Mouse (Mus musculus): ENCODE results near the gene Cuta.
"Not testable (repeated sequence)": the region's sequence is repeated elsewhere in the genome, so short reads cannot be mapped to it uniquely, and the experiment has no call there.

The Cuta gene

DNA sequence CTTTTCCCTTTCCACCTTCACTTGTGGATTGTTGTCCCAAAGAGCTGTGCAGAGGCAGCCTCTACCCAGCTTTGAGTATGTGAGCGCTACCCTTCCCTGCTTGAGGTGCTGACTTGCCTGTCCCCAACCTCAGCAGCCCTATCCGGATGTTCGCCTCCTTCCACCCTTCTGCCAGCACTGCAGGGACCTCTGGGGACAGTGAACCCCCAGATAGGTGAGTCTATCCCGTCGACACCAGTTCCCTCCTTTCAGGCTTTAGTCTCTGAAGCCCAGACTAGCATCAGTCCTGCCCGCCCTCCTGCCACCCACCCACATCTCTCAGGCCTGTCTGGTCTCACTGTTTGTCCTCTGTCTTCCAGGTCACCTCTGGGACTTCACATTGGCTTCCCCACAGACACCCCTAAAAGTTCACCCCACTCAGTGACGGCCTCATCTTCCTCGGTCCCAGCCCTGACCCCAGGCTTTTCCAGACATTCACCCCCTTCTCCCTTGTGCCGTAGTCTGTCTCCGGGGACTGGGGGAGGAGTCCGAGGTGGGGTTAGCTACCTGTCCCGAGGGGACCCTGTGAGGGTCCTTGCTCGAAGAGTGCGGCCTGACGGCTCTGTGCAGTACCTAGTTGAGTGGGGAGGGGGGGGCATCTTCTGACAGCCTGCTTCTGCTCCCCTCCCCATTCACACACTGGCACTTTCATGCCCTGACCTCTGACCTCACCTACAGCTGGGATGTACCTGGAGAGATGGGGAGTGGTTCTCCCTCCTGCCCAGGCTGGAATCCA, 2.3 kb downstream of the Cuta start:
- DNase-seq (ENCODE audit: low spot score in 2 of 2), result no peak

DNA sequence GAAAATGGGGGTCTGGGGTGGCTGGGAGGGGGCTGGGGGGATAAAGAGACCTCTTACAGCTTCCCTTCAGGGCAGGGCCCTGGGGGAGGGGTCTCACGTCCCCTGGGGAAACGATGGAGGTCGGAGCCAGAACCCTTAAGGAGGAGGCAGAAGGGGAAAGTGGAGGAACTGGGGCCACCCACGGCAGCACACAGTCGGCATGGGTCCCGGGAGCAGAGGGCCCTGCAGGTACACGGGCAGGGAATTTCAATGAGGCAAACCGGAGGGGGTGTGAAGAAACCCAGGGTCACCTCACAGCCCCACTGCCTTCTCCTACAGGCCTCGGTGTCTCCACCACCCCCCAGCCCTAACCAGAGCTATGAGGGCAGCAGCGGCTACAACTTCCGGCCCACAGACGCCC, 2.9 kb downstream of the Cuta start:
- DNase-seq (ENCODE audit: low spot score in 2 of 2), result no peak

DNA sequence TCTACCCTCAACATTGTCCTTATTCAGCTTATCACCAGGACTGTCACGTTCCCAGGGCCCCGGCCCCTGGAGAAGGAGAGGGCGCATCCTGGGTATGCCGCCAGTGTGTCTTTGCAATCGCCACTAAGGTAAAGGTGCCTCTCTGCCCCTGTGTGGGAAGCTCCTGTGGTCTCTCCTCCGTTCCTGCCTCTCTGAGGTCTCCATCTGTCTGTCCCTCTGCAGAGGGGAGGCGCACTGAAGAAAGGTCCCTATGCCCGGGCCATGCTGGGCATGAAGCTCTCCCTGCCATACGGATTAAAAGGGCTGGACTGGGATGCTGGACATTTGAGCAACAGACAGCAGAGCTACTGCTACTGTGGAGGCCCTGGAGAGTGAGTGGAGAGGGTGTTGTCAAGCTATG, 4.3 kb downstream of the Cuta start:
- DNase-seq (ENCODE audit: low spot score in 2 of 2), result no peak

GRCm38 (mm10) chr17:26933885-26934827, 5.2 kb downstream of the Cuta start:
- no peak for DNase-seq (ENCODE audit: low spot score in 2 of 2)

DNA sequence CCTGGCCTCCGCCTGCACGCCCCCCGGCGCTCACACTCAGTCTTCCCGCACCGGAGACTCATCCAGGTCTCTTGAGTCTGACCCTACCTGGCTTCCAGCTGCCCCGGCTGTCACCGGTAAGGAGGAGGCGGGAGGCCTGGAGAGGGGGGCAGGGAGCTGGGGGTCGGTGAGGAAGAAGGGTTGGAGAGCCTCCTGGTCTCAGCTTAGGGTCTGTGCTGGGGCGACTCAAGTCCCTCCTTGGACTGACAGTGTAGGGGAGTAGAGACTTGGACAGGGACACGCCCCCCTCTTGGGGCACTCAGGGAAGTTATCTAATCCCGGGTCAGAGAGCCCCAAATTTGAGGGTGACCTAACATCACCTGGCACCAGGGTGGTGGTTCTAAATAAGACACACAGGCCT, 6.0 kb downstream of the Cuta start:
- no peak for DNase-seq (ENCODE audit: low spot score in 2 of 2)

GRCm38 (mm10) chr17:26932839-26933398, 6.5 kb downstream of the Cuta start, which contains the start of gene Phf1:
Gene Phf1, plus strand, starts transcription at chr17:26933052.
- peak; percentile 83 to 91 for DNase-seq (ENCODE audit: low spot score in 2 of 2)

DNA sequence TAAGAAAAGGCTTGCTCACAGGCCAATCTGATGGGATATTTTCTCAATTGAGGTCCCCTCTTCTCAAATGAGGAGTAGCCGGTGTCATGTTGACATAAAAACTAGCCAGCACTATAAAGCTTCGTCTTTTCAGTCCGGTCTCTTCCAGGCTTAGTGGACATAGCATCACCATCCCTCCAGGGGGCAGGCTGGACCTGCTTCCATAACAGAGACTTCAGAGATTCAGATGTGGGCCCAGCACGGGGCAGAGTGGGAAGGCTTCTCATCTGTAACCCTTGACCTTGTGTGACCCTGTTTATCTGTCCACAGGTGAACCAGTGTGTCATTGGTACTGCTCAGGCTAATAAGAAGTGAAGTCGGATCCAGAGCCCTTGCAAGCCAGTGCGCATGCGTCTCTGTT, 7.6 kb downstream of the Cuta start:
- DNase-seq (ENCODE audit: low spot score in 2 of 2), result peak; percentile 38 to 47

GRCm38 (mm10) chr17:26925414-26925813, 14.0 kb downstream of the Cuta start:
- DNase-seq (ENCODE audit: low spot score in 2 of 2), result not testable (repeated sequence)

- not testable (repeated sequence) for DNase-seq (ENCODE audit: low spot score in 2 of 2)
Observed at GRCm38 (mm10) chr17:26922368-26922767, 17.0 kb downstream of the Cuta start.

DNA sequence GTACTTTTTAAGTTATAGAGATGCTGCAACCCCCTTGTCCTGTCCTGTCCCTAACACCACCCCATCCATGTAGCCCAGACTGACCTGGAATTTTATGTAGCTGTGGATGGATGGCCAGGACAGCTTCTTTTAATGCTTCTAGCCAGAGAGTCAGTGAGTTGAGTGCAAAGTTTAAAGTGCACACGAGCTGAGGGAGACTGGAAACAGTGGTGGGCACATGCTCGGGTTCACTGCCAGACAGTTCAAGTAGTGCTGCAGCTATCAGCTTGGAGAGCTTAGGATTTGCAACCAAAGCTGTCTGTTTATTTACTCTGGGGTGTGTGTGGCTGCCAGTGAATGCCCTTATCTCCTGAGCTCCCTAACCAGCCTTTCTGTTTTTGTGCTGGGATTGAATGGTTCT, 19.9 kb downstream of the Cuta start:
- not testable (repeated sequence) for DNase-seq (ENCODE audit: low spot score in 2 of 2)

GRCm38 (mm10) chr17:26918343-26918742, 21.0 kb downstream of the Cuta start:
- DNase-seq (ENCODE audit: low spot score in 2 of 2), result no peak

DNA sequence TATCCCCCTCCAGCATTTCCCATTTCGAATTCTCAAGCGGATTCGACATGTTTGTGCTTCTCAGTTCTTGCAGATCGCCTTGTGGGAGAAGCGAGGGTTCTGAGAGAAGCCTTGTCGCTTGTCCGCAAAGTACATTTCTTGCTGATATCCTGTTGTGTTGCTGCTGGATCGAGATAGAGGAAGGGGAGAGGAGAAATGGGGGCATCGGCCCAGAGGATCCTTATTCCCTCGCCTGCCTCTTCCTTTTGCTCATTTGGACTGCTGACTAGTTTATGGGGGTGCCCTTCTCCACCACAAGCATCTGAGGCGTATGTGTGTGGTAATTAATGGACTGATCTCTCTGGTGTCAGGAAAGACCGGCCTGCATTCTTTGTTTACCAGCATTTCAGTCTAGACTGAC, 21.8 kb downstream of the Cuta start:
- not testable (repeated sequence) for DNase-seq (ENCODE audit: low spot score in 2 of 2)

DNA sequence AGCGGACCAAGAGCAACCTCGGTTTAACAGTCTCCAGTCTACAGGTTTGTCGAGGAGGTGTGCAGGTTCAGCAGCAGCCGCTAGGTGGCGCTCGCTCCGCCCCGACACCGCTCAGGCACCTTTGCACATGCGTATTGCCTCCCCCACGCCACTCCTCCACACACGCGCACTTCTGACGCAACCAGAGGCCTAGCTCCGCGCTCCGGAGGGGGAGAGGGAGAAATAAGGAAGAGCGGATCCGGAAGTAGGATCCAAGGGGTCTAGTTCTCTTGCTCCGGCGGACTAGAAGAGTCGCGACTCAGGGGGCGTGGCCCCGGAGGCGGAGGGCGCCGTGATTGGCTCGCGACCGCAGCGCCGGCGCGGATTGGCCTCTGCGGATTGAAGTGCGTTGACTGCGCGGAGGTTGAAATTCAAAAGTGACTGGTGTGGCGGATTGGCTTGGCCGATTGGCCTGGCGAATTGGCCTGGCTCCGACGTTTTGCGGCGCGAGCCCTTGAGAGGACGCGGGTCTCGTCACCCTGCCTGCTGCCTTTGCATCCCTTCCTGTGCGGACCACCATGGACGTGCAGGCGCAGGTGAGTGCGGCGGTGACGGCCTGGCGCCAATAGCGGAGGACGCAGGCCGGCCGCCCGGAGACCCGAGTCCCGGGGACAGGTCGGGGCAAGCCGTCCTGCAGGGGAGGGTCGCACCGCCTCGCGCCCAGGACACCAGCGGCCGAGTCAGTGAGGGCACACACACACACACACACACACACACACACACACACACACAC, 22.5 kb downstream of the Cuta start, which contains the start of gene Kifc5b:
Kifc5b (plus strand) TSS at position 381 of the 772 bp plus-strand sequence.
- peak; percentile 100 for DNase-seq (ENCODE audit: low spot score in 2 of 2)

- no peak for DNase-seq (ENCODE audit: low spot score in 2 of 2)
Observed at GRCm38 (mm10) chr17:26915248-26915647, 24.1 kb downstream of the Cuta start.

- not testable (repeated sequence) for DNase-seq (ENCODE audit: low spot score in 2 of 2)
Observed at GRCm38 (mm10) chr17:26907506-26907905, 31.9 kb downstream of the Cuta start.

- DNase-seq (ENCODE audit: low spot score in 2 of 2), result no peak
Observed at GRCm38 (mm10) chr17:26904320-26904719, 35.0 kb downstream of the Cuta start.

GRCm38 (mm10) chr17:26900916-26901315, 38.5 kb downstream of the Cuta start:
- DNase-seq (ENCODE audit: low spot score in 2 of 2), result no peak

DNA sequence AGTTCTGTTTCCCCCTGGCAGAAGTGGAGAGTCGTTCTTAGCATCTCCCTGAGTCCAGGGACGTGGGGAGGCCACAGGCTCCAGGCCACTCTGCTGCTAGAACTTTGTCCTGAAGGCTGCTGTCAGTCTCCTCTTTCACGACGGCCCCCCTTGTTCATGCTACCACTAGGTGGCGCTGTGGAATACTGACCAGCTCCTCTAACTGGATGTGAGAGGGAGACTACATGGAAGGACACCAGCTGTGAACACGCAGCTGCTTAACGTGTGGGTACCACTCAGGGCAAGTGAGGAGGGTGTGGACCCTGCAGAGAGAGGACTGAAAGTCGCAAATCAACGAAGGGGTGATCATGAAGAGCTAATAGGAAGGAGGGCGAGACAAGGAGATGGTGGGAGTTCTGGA, 43.8 kb downstream of the Cuta start:
- no peak for DNase-seq (ENCODE audit: low spot score in 2 of 2)

DNA sequence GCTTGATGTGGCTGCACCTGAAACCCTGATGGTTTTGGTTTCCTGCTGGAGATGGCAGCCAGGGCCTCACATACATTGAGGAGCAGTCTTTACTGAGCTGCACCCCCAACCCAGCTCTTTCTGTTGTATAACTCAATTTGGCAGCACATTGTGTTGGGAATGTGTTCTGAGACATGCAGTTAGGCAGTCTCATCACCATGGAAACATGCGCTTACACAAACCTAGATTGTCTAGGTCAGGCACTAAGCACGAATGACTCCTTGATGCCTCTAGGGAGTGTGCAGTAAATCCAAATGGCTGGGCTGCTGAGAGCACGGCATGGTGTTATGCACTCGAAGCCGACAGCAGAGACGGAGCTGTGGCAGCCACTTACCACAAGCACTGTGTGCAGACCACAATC, 45.0 kb downstream of the Cuta start:
- DNase-seq (ENCODE audit: low spot score in 2 of 2), result no peak

GRCm38 (mm10) chr17:26893492-26893891, 45.9 kb downstream of the Cuta start:
- no peak for DNase-seq (ENCODE audit: low spot score in 2 of 2)

DNA sequence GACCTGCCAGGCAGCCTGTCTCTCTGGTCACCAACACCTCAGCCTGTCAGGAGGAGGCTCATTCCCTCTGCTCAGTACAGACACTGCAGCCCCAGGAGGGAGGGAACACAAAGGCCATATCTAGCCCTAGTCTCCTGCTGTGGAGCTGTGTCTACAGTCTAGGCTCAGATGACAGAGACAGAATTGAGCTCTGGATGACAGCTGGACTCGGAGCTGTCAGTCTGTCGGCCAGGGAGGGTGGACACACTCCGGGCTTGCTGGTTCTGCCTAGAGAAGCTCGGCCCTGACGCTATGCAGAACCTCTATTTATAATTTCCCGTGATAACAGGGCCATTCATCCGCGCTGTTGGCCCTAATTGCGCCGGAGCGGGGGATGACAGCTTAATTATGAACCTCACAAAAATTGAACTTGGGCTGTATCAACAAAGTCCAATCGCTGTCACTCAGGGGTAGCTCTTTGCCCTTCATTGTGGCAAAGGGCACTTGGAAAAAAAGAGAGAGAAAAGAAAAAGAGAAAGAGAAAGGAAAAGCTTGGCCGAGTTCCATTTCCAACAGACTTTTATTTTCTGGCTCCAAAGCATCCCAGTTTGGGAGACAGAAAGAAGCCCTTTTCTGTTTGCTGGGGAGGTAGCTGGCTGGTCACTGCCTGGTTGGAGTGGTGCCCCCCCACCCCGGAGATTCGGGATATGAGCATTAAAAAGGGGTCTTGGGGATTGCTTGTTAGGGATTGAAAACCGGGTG, 46.6 kb downstream of the Cuta start:
- no peak for DNase-seq (ENCODE audit: low spot score in 2 of 2)
